Comparison of ENCODE assay signal across 19 mouse cellular contexts in the genomic region with DNA sequence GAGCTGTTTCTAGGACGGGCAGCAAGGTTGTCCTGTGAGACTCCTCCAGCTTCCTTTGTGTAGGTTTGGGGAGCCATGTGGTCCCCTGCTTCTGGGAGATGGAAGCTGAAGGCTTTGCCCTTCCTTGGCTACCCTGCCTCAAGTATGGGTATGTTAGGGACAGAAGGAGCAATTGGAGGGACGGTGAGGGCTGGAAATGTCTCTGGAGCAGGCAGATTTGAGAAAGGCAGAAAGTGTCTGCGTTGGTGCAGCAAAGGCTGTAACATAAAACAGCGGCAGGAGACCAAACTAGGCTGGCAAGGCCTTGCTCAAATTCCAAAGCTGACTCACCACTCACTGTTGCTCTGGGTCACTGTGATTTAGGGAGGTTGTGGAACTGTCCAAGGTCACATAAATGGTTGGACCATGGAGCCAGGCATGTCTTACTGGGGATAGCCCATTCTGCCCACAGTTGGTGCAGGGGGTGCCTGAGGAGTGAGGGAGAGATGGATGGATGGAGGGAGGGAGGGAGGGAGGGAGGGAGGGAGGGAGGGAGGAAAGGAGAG.
A peak's percentile ranks its signal among the peaks of the same experiment; 100 is the strongest.
DNase-seq lines count a peak whose midpoint lies in the region; ATAC-seq lines count a peak whose summit lies in the region.
"Had no signal": no experiment of that assay in that cellular context is flagged by ENCODE, and none has a peak within 500 bp of the region (broad histone marks: within the 10 kb centered on the region; RNA-seq: fewer than 3 reads in every experiment).

No protein-coding gene starts in this region.

- no peaks in the 10 kb centered on the region for H3K9me3 ChIP-seq in embryonic facial prominence, embryonic 13.5 days
- H3K9me3 ChIP-seq: hindbrain, embryonic 13.5 days; intestine, embryonic 15.5 days had no signal

- 0 out of 2 replicates have a peak overlapping the region, but pooled peaks have one; percentile 11 for H3K27ac ChIP-seq in embryonic facial prominence, embryonic 13.5 days
- H3K27ac ChIP-seq: hindbrain, embryonic 13.5 days; intestine, embryonic 15.5 days had no signal

- WGBS in embryonic facial prominence, embryonic 13.5 days: 59% methylated on average over 4 of the region's 4 CpGs

- intact Hi-C loops in heart, postnatal 25 days (cut with DNase I): no loop called here

- H3K36me3 ChIP-seq in embryonic facial prominence, embryonic 13.5 days: no peaks in the 10 kb centered on the region
- H3K36me3 ChIP-seq: hindbrain, embryonic 13.5 days; intestine, embryonic 15.5 days had no signal

- peaks cover 26% of the 10 kb centered on the region for H3K4me1 ChIP-seq in embryonic facial prominence, embryonic 13.5 days
- H3K4me1 ChIP-seq: hindbrain, embryonic 13.5 days; intestine, embryonic 15.5 days had no signal

- DNase-seq in heart, adult 18-20 months: peak; percentile 27 to 28
- DNase-seq in heart, postnatal 25 days (ENCODE audit: low spot score): no peak
- DNase-seq in 3134 (ENCODE audit: extremely low read depth, insufficient read length, low spot score) (peak; percentile 24), adipocyte (ENCODE audit: low spot score) (peak; percentile 37)
- no peak for DNase-seq in cerebellum, adult 8-10 months
- no peak for DNase-seq in cerebellum, postnatal 14 days
- DNase-seq: cerebellum, adult 2 months; kidney, postnatal 14 days; liver; lung, adult 18-20 months; lung, postnatal 4 days; right cerebral cortex, adult 18-20 months; spleen, adult 18-20 months; thymus, postnatal 25 days had no signal

- H3K4me3 ChIP-seq in embryonic facial prominence, embryonic 13.5 days: no peak overlapping the region
- H3K4me3 ChIP-seq: hindbrain, embryonic 13.5 days; intestine, embryonic 15.5 days had no signal

- H3K9ac ChIP-seq in embryonic facial prominence, embryonic 13.5 days: no peak overlapping the region
- H3K9ac ChIP-seq: hindbrain, embryonic 13.5 days; intestine, embryonic 15.5 days had no signal

- H3K27me3 ChIP-seq in embryonic facial prominence, embryonic 13.5 days: no peaks in the 10 kb centered on the region
- H3K27me3 ChIP-seq: hindbrain, embryonic 13.5 days; intestine, embryonic 15.5 days had no signal

- ATAC-seq in embryonic facial prominence, embryonic 13.5 days (ENCODE audit: insufficient number of reproducible peaks, insufficient read depth, low FRiP score, low TSS enrichment, low read depth): no peak
- ATAC-seq: forebrain, embryonic 16.5 days; intestine, embryonic 15.5 days had no signal

- H3K4me2 ChIP-seq in embryonic facial prominence, embryonic 13.5 days: no peak overlapping the region
- H3K4me2 ChIP-seq: hindbrain, embryonic 13.5 days; intestine, embryonic 15.5 days; midbrain, embryonic 11.5 days had no signal

Comparison
In these comparisons a context has a peak if more than half of its experiments do, and no peak if none do; other contexts are left out.
1. DNase-seq: peak in heart, adult 18-20 months (2 of 2), 3134 (single experiment) and adipocyte (single experiment); none in heart, postnatal 25 days (single experiment), cerebellum, adult 8-10 months (single experiment) and cerebellum, postnatal 14 days (0 of 2).